Mouse (Mus musculus): ENCODE data around the gene Hpcal4. TPM values are rescaled to one million over a fixed set of nuclear protein-coding genes. Genes with fewer than 3 reads are reported as not detected.
"Not testable (repeated sequence)": the region's sequence is repeated elsewhere in the genome, so short reads cannot be mapped to it uniquely, and the experiment has no call there.

The Hpcal4 gene
- under 1 TPM; 0.07 to 0.26 TPM for total RNA-seq (2021)
- long read RNA-seq, experiment 1: 0 reads
- long read RNA-seq, experiment 2: 0 reads

DNA sequence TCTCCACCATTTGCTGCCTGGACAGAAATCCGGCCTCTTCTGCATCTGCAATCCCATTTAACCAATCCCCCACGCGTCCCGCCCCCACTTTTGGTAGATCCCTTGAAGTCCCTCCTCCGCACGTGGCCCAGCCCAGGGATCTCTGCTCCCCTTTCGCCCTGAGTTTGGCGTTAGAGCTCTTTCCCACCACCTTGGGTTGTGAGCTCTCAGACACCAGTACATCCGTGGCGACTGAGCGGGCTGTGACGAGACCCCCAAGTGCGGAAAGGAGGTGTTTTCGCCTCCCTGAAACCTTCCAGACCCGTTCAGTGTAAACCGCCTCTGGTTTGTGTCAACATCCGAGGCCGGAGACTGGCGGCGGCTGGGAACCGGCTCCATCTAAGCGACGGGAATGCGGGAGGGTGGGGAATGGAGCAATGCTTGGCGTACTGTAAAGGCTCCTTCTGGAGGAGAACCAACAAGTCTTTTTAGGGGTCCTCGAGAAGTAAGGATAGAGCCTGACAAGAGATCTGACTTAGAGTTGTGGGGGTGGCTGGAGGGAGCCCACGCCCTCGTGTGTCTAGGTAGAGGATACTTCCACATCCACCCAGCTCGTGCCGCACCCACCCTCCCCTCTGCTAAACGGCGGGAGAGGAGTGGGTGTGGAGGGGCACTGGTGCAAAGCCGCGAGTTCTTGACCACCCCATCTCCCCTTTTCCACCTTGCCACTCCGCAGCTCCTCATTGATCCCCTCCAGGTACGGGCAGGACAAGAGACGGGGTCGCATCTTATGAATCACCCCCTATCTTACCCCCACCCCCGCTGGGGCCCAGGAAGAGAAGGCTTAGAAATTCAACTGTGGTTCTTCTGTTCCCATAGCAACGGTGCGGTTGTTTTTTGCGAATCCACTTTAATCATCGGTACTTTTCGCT lies at the start of gene Hpcal4:
Gene Hpcal4 (plus strand): TSS at position 900 of the 911 bp plus-strand sequence.
- peak in 1 of 2 experiments; percentile 19 for DNase-seq
- intact Hi-C loops (cut with DNase I): no loop called here

- intact Hi-C loops (cut with DNase I): no loop called here
- no peak for DNase-seq
These were observed 45.5 kb upstream of the Hpcal4 start for GRCm38 (mm10) chr4:123137551-123137950.

DNA sequence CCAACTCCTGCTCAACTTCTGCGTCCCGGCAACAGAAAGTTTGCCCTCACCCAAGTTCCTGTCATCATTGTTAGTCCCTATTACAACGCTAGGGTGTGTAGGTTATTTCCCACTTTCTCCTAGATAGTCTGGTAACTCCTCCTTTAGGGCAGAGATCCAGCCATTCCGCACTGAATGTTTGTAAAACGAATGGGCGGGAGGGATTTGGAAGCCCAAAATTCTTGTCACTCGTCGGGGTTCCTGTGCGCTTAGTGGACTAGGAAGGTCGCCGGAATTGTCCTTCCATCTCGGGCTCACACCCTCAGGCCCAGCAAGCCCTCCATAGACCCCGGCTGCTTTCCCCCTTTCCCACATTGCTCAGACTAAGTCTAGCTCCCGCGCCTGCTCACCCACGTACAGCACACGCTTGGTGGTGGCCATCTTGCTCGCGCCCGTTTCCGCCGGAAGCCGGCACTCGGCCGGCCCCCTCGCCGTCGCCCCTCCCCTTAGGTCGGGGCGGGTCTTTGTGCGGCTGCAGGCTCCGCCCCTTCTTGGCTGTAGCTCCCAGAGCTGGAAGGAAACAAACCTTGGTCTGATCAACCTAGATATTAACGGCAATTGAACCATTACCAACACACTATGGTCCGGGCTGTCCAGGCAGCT lies 43.4 kb upstream of the Hpcal4 start, which contains the start of gene Ppie:
Gene Ppie (minus strand): TSS at position 439 of the 642 bp plus-strand sequence.
- intact Hi-C loops (cut with DNase I): no loop called here

DNA sequence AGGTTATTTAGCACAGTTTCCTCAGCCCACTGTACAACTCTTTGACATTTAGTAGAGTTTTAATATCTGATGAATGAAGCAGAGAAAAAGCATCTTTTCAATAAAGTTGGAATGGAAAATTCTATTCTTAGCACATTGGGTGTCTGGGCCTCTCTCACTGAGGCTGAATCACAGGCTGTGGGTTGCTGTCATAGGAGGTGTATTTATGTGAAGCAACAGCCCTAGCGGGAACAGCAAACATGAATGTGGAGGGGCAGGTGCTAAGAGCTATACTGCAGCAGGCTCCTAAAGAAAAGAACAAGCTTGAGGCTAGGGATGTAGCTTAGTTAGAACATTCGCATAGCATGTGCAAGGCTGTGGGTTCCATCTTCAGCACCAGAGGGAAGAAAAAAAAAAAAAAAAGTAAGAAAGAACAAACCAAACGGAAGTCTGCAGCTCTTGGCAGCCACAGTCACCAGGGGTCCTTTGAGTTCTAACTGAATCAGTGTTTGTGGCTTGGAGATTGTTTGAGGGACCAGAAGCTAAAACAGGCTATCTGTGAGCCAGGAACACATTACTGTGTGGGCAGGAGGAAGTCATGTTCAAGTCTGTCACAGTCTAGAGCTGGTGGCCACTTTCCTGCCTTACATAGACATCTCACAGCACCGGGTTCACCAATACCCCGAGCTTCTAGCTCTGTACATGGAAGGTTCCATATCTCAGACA lies 35.4 kb upstream of the Hpcal4 start:
- intact Hi-C loops (cut with DNase I): no loop called here
- no peak for DNase-seq

More for the DNA sequence above, 43.4 kb upstream of the Hpcal4 start, which contains the start of gene Ppie:
- DNase-seq: peak; percentile 83 to 87

DNA sequence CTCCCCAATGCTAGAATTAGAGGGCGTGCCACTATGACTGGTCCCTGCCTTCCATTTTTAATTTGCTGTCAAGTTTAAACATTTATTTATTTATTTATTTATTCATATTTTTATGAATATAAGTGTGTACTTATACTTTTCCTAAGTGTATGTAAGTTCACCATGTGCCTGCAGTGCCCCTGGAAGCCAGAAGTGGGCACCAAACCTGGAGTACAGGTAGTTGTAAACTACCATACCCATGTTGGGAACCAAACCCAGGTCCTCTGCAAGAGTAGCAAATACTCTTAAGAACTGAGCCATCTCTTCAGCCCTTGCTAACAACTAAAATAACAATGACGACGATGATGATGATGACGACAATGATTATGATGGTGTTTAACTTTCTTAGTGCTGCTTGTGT lies 31.0 kb upstream of the Hpcal4 start:
- intact Hi-C loops (cut with DNase I): no loop called here
- DNase-seq: no peak

DNA sequence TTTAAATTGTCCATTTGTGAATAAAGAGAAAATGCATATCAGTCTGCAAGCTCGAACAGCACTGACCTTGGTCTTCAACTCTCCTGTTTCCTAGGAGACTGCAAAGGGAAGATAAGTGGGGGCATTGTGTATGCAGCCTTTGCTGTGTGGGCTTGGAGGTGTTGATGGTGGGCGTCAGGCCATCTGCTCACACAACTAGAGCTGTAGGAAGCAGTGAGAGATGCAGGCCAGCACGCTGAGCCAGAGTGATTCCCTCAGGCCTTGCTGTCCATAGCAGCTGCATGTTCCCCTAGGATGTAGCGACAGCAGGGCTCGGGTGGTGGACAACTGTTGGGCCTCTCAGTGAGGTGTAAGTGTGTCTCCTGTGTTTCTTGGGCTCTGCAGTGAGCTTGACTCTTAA lies 30.1 kb upstream of the Hpcal4 start:
- intact Hi-C loops (cut with DNase I): no loop called here
- no peak for DNase-seq

DNA sequence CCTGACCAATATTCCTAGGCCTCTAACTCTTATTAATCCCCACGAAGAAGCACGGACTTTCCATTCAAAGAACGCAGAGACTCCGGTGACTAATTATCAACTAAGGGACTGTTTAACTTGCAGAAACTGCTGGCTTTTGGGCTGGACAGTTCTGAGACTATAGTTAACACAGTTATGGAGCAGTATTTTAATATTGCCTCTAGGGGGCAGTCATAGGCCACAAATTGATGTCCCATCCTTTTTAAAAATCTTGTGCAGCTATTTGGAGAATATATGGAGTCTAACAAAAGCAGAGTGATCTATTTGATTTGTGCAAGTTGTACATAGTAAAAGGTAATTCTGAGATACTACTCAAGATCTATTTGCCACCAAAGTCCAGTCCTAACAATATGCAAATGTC lies 28.0 kb upstream of the Hpcal4 start:
- intact Hi-C loops (cut with DNase I): loop anchor here (5.0 kb wide), 1 partner anchor 62 kb away; no protein-coding TSS in a partner anchor
- DNase-seq: peak; percentile 14 to 48

GRCm38 (mm10) chr4:123155427-123155826 lies 27.6 kb upstream of the Hpcal4 start:
- intact Hi-C loops (cut with DNase I): loop anchor here (5.0 kb wide), 1 partner anchor 62 kb away; no protein-coding TSS in a partner anchor
- no peak for DNase-seq

GRCm38 (mm10) chr4:123155840-123156239 lies 27.2 kb upstream of the Hpcal4 start:
- DNase-seq: no peak
- intact Hi-C loops (cut with DNase I): loop anchor here (2.0 to 5.0 kb wide), 2 partner anchors 61 to 99 kb away; no protein-coding TSS in a partner anchor

DNA sequence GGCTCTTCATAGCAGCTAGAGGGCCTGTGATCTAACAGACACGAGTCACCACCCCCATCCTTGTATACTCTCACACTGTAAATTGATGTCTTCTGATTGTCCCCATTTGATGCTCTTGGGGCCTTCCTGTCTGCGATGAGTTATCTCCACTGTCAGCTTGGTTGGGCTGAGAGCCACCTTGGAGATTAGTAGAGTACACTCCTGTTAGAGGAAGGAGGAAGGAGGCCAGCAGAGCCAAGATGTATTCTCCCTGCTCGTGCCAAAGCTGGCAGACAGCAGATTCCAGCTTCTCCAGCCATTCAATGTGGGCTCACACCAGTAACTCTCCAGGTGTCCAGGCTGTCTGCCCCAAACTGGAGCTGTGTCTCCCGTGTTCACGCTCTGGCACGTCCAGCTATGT lies 22.5 kb upstream of the Hpcal4 start:
- DNase-seq: no peak
- intact Hi-C loops (cut with DNase I): no loop called here

- DNase-seq; intact Hi-C loops (cut with DNase I): not testable (repeated sequence)
These were observed 21.8 kb upstream of the Hpcal4 start for GRCm38 (mm10) chr4:123161251-123161650.

- no peak for DNase-seq
- intact Hi-C loops (cut with DNase I): no loop called here
These were observed 20.6 kb upstream of the Hpcal4 start for GRCm38 (mm10) chr4:123162305-123162917.

GRCm38 (mm10) chr4:123164157-123164556 lies 18.9 kb upstream of the Hpcal4 start:
- intact Hi-C loops (cut with DNase I): no loop called here
- DNase-seq: no peak

- DNase-seq: peak in 1 of 2 experiments; percentile 35
- intact Hi-C loops (cut with DNase I): no loop called here
These were observed 11.2 kb upstream of the Hpcal4 start for GRCm38 (mm10) chr4:123171811-123172210.

DNA sequence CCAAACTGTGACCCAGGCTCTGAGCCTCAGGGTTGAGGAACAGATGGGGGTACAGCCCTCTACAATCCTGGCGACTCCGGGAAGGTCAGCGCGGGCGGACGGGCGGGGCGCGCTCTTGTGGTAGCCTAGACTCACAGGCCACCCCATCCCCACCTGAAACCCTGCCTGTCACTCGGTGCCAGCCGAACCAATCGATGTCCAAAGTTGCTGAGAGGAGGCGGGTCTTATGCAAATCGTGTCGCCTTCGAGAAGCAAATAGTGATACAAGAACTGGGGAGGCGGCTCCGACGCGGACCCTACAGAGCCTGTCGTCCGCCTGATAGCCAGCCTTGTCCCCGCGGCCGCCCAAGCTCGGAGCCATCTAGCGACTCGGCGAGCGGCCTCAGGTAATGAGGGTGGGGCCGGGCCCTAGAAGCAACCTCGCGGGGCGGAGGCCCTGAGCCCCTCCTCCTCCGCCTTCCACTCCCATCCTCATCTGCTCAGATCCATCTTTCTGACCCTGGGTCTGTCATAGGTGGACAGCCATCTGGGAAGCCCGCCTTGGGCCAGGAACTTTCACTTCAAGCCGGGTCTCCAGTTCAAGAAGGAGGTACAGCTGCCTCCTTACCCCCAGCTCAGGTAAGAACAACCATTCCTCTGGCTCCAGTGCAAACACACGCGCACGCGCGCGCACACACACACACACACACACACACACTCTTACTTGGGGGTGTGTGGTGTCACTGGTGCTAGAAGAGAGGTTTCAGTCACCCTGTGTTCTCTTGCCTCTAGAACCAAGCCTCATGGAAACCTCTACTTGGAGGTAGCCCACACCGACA lies 421 bp downstream of the Hpcal4 start:
- DNase-seq: peak; percentile 59 to 67
- intact Hi-C loops (cut with DNase I): no loop called here

DNA sequence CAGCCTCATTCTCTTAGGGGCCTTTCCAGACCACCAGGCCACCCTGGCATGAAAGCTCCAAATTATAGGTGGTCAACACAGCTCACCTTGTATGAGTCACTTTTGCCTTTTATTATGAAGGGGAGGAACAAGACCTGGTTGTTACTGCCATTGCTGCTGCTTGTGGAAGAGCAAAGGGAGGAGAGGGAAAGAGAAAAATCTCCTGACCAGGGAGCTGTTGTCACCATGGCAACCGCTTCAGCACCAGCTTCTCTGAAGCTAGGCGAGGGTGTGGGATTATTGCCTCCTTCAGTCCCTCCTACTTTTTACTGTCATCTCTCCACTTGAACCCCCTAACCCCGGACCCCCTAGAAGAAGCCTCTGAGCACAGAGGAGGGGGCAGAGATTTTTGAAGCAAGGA lies 1.8 kb downstream of the Hpcal4 start:
- intact Hi-C loops (cut with DNase I): no loop called here
- DNase-seq: no peak

GRCm38 (mm10) chr4:123192336-123192735 lies 9.3 kb downstream of the Hpcal4 start:
- DNase-seq: no peak
- intact Hi-C loops (cut with DNase I): no loop called here

GRCm38 (mm10) chr4:123193791-123194190 lies 10.8 kb downstream of the Hpcal4 start:
- intact Hi-C loops (cut with DNase I): no loop called here
- DNase-seq: no peak

GRCm38 (mm10) chr4:123196695-123197094 lies 13.7 kb downstream of the Hpcal4 start:
- DNase-seq: no peak
- intact Hi-C loops (cut with DNase I): no loop called here
